Mouse (Mus musculus) kidney, adult 2 months (tissue): ENCODE data around the gene Stxbp3.

Source experiments
- CTCF ChIP-seq: fragments of 200-500 bp; conservative IDR thresholded peaks from 2 replicates; pipeline ENCODE4 v1.5.1; 2011; ENCODE audit warnings: low read depth, mild to moderate bottlenecking, control low read depth, low read length, moderate library complexity, mixed read lengths; ENCODE audit not compliant: insufficient read depth, insufficient read length
- POLR2A ChIP-seq: fragments of 200-500 bp; IDR thresholded peaks from one replicate; pipeline ENCODE4 v1.6.1; 2011; ENCODE audit warnings: low read depth, low read length, control low read depth

- TF ChIP-seq POLR2A, result no peak
- no peak for TF ChIP-seq CTCF
Observed at GRCm38 (mm10) chr3:108840716-108841054, 359 bp upstream of the Stxbp3 start.
